Comparison of ENCODE assay signal across 8 mouse cellular contexts in genomic region chr1:178276054-178276911, GRCm38 (mm10). TPM values are rescaled to one million over a fixed set of nuclear protein-coding genes. Genes with fewer than 3 reads are reported as not detected.
DNase-seq lines count a peak whose midpoint lies in the region; ATAC-seq lines count a peak whose summit lies in the region.

No protein-coding gene starts in this region.

- H3K36me3 ChIP-seq in hindbrain, embryonic 15.5 days = no peaks in the 10 kb centered on the region

- under 1% methylated on average over 64 of the region's 87 CpGs for WGBS in hindbrain, embryonic 15.5 days

- no peaks in the 10 kb centered on the region for H3K27me3 ChIP-seq in hindbrain, embryonic 15.5 days

- peak overlapping the region; percentile 90 for H3K9ac ChIP-seq in hindbrain, embryonic 15.5 days

- H3K9me3 ChIP-seq in hindbrain, embryonic 15.5 days = no peaks in the 10 kb centered on the region

- peak; percentile 8 for DNase-seq in T-cell, adult 2 months (ENCODE audit: low spot score)
- peak; percentile 85 for DNase-seq in cerebellum, postnatal 14 days
- DNase-seq in frontal cortex, postnatal 36 days (ENCODE audit: low spot score in 2 of 2) = peak; percentile 74 to 83
- DNase-seq in left cerebral cortex, adult 11 months (ENCODE audit: low spot score) = peak; percentile 53
- peak; percentile 67 for DNase-seq in lung, postnatal 10 days
- peak; percentile 82 for DNase-seq in retina, postnatal 1 day
- peak; percentile 71 for DNase-seq in urinary bladder, postnatal 14 days (ENCODE audit: low spot score)

- peak overlapping the region; percentile 84 for H3K4me2 ChIP-seq in hindbrain, embryonic 15.5 days

- H3K4me3 ChIP-seq in hindbrain, embryonic 15.5 days = peak overlapping the region; percentile 77

- H3K27ac ChIP-seq in hindbrain, embryonic 15.5 days (replicated peaks) = peak overlapping the region; percentile 94

- peak; percentile 95 for ATAC-seq in hindbrain, embryonic 15.5 days (ENCODE audit: low FRiP score, low read depth)

- H3K4me1 ChIP-seq in hindbrain, embryonic 15.5 days (replicated peaks) = peaks cover 9% of the 10 kb centered on the region

RNA-seq across cellular contexts. Expression of gene Cox20, which starts 42.6 kb away (rescaled TPM):
- polyA plus RNA-seq in hindbrain, embryonic 15.5 days (2015; fragmentation: Nextera tagmentation; extraction: Ambion mirVana) = 110 and 131 TPM in 2 replicates

Comparison
In these comparisons a context has a peak if more than half of its experiments do, and no peak if none do; other contexts are left out.
1. Peak in every context shown above with its lines: DNase-seq, ATAC-seq, H3K4me3 ChIP-seq and H3K27ac ChIP-seq.
2. DNase-seq: peak in every context shown above with its lines; median percentile 85 in cerebellum, postnatal 14 days; 82 in retina, postnatal 1 day; 78 in frontal cortex, postnatal 36 days; 71 in urinary bladder, postnatal 14 days; 67 in lung, postnatal 10 days; 53 in left cerebral cortex, adult 11 months; 8 in T-cell, adult 2 months.